In the genomic region with DNA sequence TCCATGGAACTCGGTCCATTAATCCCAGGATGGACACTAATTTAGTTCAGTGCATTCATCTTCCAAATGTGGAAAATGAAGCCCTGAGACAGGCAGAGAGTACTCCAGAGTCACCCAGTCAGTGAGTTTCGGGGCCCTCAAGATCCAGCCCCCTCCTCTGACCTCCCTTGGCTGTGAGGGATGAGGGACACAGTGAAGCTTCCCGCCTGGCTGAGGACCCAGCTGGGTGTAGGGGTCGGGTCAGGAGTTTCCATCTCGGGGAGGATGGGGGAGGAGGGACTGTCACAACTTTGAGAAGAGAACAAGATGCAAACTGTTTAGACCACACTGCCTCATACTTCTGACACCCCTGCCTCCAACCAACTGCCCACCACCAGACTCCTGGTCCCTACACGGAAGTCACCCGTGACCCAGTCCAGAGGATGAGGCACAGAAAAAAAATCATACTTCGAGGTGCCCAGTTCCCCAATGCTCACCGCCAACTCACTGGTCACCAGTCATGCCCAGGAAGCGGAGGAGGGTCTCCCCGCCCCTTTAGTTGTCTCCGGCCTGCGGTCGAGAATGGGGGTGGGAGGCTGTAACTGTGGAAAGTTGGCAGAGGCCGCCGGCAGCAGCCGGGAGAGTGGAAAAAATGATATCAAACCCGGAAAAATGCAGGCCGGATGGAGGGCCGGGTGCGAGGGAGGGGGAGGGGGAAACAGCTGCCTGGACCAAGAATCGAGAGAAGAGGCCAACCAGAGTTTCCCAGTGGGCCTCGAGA, we compare ENCODE assay signal across 1 mouse cellular context.
TF ChIP-seq lines count a peak whose summit lies in the region.

No protein-coding gene starts in this region.

TF ChIP-seq in CH12.LX, 34 proteins besides CTCF, POLR2A, EP300 and RAD21 (continued from another document):
- TF ChIP-seq ETS1 (conservative IDR thresholded peaks at IDR 0.05; ENCODE audit: low read depth, low read length): peak; percentile 92
- peak; percentile 77; the same call in 1 of the 2 replicates for TF ChIP-seq BHLHE40 (IDR thresholded peaks at IDR 0.05; ENCODE audit: low read depth, low read length)
- 0 out of 2 replicates have a peak, but pooled peaks have one; percentile 30 for TF ChIP-seq MAFK (IDR thresholded peaks at IDR 0.05; ENCODE audit: insufficient replicate concordance, low read length)
- no peak for TF ChIP-seq USF1 (IDR thresholded peaks at IDR 0.05; ENCODE audit: low read depth, low read length)
- peak; percentile 52 for TF ChIP-seq SIN3A (IDR thresholded peaks at IDR 0.05; ENCODE audit: low read length)
- TF ChIP-seq ZMIZ1 (IDR thresholded peaks at IDR 0.05; ENCODE audit: low read depth, low read length): no peak
- peak; percentile 80 for TF ChIP-seq ELF1 (IDR thresholded peaks at IDR 0.05; ENCODE audit: low read depth, low read length)
- TF ChIP-seq TBP (conservative IDR thresholded peaks at IDR 0.05; ENCODE audit: low read depth, low read length): no peak
- TF ChIP-seq NELFE (IDR thresholded peaks at IDR 0.05; ENCODE audit: low read depth, low read length): 0 out of 2 replicates have a peak, but pooled peaks have one; percentile 11
- peak; percentile 83 for TF ChIP-seq MAZ (IDR thresholded peaks at IDR 0.05; ENCODE audit: low read depth, low read length)
- no peak; the same call in 1 of the 2 replicates for TF ChIP-seq CHD1 (IDR thresholded peaks at IDR 0.05; ENCODE audit: low read depth, low read length)
- TF ChIP-seq E2F4 (IDR thresholded peaks at IDR 0.05; ENCODE audit: insufficient replicate concordance, low read depth, low read length): no peak
- TF ChIP-seq TCF12 (IDR thresholded peaks at IDR 0.05; ENCODE audit: low read depth, low read length): peak; percentile 85
- no peak for TF ChIP-seq ZC3H11A (IDR thresholded peaks at IDR 0.05; ENCODE audit: low read depth, low read length)
- TF ChIP-seq IRF4 (IDR thresholded peaks at IDR 0.05; ENCODE audit: low read depth, low read length): peak; percentile 82
- no peak for TF ChIP-seq KAT2A (IDR thresholded peaks at IDR 0.05; ENCODE audit: insufficient replicate concordance, low read length)
- 0 out of 2 replicates have a peak, but pooled peaks have one; percentile 37 for TF ChIP-seq NRF1 (IDR thresholded peaks at IDR 0.05; ENCODE audit: low read depth, low read length)
- TF ChIP-seq MYC (IDR thresholded peaks at IDR 0.05; ENCODE audit: low read depth, low read length): 0 out of 2 replicates have a peak, but pooled peaks have one; percentile 19
- TF ChIP-seq JUND (conservative IDR thresholded peaks at IDR 0.05; ENCODE audit: low read depth, low read length): peak; percentile 66
- TF ChIP-seq USF2 (conservative IDR thresholded peaks at IDR 0.05; ENCODE audit: low read depth, low read length): no peak
